Mouse (Mus musculus) heart, embryonic 14.5 days (tissue): ENCODE results near the gene Olfr556. TPM values are rescaled to one million over a fixed set of nuclear protein-coding genes. Genes with fewer than 3 reads are reported as not detected.
"Not testable (repeated sequence)": the region's sequence is repeated elsewhere in the genome, so short reads cannot be mapped to it uniquely, and the experiment has no call there.

Experiments used
- ATAC-seq: fragments of 200-750 bp; cut with Nextera tagmentation; 2 replicates; pipeline ENCODE4 v1.8.0; 2017; ENCODE audit warnings: low read depth, moderate TSS enrichment; ENCODE audit not compliant: insufficient number of reproducible peaks, insufficient read depth, low FRiP score
- H3K27ac ChIP-seq, 2 experiments: fragments of 200-500 bp in 1 of 2; fragments of 300-500 bp in 1 of 2; sonication (generic) in 1 of 2; replicated peaks in 1 of 2; 2 replicates each; pipeline ENCODE4 v1.5.1; 2012 to 2014; ENCODE audit warnings: low read depth in 2 of 2, low read length in 2 of 2, control low read depth in 1 of 2, mild to moderate bottlenecking in 1 of 2, mixed read lengths in 1 of 2; ENCODE audit not compliant: control insufficient read depth in 1 of 2, insufficient read depth in 1 of 2
- H3K27me3 ChIP-seq: fragments of 300-500 bp; sonication (generic); 2 replicates; pipeline ENCODE4 v1.6.1; 2014; ENCODE audit warnings: mild to moderate bottlenecking, low read length, control low read depth; ENCODE audit not compliant: control insufficient read depth, insufficient read depth
- H3K36me3 ChIP-seq: fragments of 300-500 bp; sonication (generic); 2 replicates; pipeline ENCODE4 v1.6.1; 2014; ENCODE audit warnings: mild to moderate bottlenecking, control low read depth, low read length, mixed read lengths; ENCODE audit not compliant: control insufficient read depth, insufficient read depth
- H3K4me1 ChIP-seq, 2 experiments: fragments of 200-500 bp in 1 of 2; fragments of 300-500 bp in 1 of 2; sonication (generic) in 1 of 2; 2 replicates each; pipeline ENCODE4 v1.6.1; 2012 to 2014; ENCODE audit warnings: low read length in 2 of 2, control low read depth in 1 of 2, mixed read lengths in 1 of 2; ENCODE audit not compliant: control insufficient read depth in 2 of 2, insufficient read depth in 2 of 2
- H3K4me2 ChIP-seq: fragments of 300-500 bp; sonication (generic); 2 replicates; pipeline ENCODE4 v1.6.1; 2014; ENCODE audit warnings: mild to moderate bottlenecking, low read length
- H3K4me3 ChIP-seq, 2 experiments: fragments of 200-500 bp in 1 of 2; fragments of 300-500 bp in 1 of 2; sonication (generic) in 1 of 2; 2 replicates each; pipeline ENCODE4 v1.5.1; 2012 to 2014; ENCODE audit warnings: low read length in 2 of 2, mild to moderate bottlenecking in 2 of 2, control low read depth in 1 of 2, low read depth in 1 of 2, moderate library complexity in 1 of 2; ENCODE audit not compliant: control insufficient read depth in 1 of 2, insufficient read depth in 1 of 2
- H3K9ac ChIP-seq: fragments of 300-500 bp; sonication (generic); 2 replicates; pipeline ENCODE4 v1.6.1; 2014; ENCODE audit warnings: mild to moderate bottlenecking, low read length
- H3K9me3 ChIP-seq: fragments of 300-500 bp; sonication (generic); 2 replicates; pipeline ENCODE4 v1.6.1; 2016; ENCODE audit warnings: low read length, control low read depth; ENCODE audit not compliant: control insufficient read depth
- WGBS: fragments of 180-500 bp; shearing (Covaris S2); extraction: QIAGEN DNeasy Blood & Tissue Kit; methylation state at CpG from one replicate; pipeline ENCODE4 v1.1.7; 2014; 5-methylcytosine and 5-hydroxymethylcytosine counted together
- polyA plus RNA-seq: library from polyadenylated mRNA; unstranded; fragments of >200 nt; fragmentation: Nextera tagmentation; extraction: Ambion mirVana; gene quantifications from 2 replicates; pipeline ENCODE4 v1.2.1, GENCODE M21; 2014

Olfr556 gene
- polyA plus RNA-seq, result not detected in 2 replicates

DNA sequence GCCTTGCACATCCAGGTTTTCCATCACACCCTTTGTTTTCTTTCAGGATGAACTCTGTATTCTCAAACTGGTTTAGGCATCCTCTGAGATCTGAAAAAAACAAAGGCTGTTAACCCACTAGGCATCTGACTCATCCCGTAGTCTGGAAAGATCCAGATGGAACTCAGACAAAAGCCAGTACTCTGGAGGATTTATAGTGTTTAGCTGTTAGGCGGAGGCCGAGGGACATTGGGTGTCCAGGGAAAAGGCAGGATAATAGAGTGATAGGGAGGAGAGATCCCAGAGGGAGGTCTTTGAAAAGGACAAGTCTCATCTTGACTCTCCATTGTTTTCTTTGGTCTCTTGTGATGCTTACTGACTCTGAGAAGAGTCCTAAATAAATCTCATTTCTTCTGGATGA is at the start of gene Olfr556:
TSS of gene Olfr556 (plus strand) at position 301 of the 400 bp plus-strand sequence.
- H3K9ac ChIP-seq, result no peak within 1 kb of the TSS
- H3K9me3 ChIP-seq, result no peaks in the 10 kb centered on the region
- H3K4me2 ChIP-seq, result no peak within 1 kb of the TSS
- H3K27ac ChIP-seq, result no peak within 1 kb of the TSS
- ATAC-seq, result no peak
- no peaks in the 10 kb centered on the region for H3K36me3 ChIP-seq
- no peaks in the 10 kb centered on the region for H3K4me1 ChIP-seq
- H3K4me3 ChIP-seq, result no peak within 1 kb of the TSS
- no peaks in the 10 kb centered on the region for H3K27me3 ChIP-seq
- 74% methylated on average over 3 of the region's 3 CpGs for WGBS

DNA sequence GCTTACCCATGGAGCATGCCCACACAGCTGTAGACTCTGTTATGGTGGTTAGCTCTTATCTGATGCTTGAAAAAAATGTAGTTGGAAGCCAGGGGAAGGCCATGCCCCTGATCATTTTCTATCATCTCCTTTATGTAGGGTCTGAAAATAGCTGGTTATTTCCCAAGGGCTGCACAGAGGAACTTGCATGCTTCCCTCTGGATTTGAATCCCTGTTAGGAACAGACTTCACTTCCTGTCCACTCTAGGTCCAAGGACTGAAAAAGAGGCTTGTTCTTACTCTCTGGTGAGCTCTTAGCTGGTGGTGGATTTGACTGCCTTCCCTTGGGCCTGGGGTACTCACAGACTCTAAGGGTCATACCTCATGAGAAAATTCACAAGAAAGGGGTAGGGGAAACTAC is 46.6 kb upstream of the Olfr556 start, which contains the start of gene Olfr553:
TSS of gene Olfr553 (minus strand) at position 101 of the 400 bp plus-strand sequence.
- Histone ChIP-seq H3K4me2 (no peak within 1 kb of the TSS), H3K9me3 (no peaks in the 10 kb centered on the region), H3K9ac (no peak within 1 kb of the TSS), H3K27me3 (no peaks in the 10 kb centered on the region), H3K4me3 (no peak within 1 kb of the TSS), H3K4me1 (no peaks in the 10 kb centered on the region), H3K36me3 (no peaks in the 10 kb centered on the region), H3K27ac (no peak within 1 kb of the TSS)
- ATAC-seq, result no peak

DNA sequence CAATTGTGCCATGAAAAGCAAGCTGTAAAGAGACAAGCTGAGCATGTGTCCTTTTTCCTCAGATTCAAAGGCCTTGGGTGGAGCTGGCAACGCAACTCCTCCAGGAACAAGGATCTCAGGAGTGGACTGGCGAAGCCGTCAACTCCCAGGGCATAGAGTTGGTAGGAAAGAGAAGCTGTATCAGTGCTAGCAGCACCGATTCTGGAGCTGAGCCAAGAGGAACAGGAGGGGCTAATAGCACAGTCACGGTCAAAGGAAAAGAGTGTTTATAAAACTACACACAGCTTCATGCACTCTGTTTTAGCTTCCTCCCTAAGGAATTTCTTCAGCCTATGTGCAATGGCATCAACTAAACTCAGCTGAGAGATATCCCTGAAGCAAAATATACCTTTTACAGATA is 45.1 kb upstream of the Olfr556 start:
- no peaks in the 10 kb centered on the region for H3K27me3 ChIP-seq
- no peak overlapping the region for H3K4me2 ChIP-seq
- no peak for ATAC-seq
- no peaks in the 10 kb centered on the region for H3K4me1 ChIP-seq
- H3K27ac ChIP-seq, result no peak overlapping the region
- H3K4me3 ChIP-seq, result no peak overlapping the region
- no peaks in the 10 kb centered on the region for H3K36me3 ChIP-seq
- H3K9ac ChIP-seq, result no peak overlapping the region
- 44% methylated on average over 5 of the region's 5 CpGs for WGBS
- H3K9me3 ChIP-seq, result no peaks in the 10 kb centered on the region

DNA sequence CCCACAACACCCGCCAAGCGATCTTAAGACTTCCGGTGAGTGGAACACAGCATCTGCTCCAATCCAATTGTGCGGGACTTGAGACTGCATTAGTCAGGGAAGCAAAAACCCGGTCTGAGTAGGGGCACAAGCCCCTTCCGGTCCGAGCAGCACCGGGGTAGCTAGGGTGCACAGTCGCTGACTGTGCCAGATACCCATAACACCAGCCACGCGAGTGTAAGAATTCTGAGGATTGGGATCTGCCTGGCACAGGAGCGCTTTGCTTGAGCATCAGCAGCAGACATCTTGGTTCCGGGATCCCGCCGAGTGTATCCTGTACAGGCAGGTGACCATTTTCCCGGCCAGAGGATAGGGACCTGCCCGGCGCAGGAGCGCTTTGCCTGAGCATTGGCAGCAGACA is 44.3 kb upstream of the Olfr556 start:
- not testable (repeated sequence) for H3K9ac ChIP-seq, H3K4me1 ChIP-seq, H3K27me3 ChIP-seq, H3K27ac ChIP-seq, H3K9me3 ChIP-seq, ATAC-seq, H3K4me2 ChIP-seq, H3K4me3 ChIP-seq, H3K36me3 ChIP-seq
- WGBS, result 82% methylated on average over 15 of the region's 19 CpGs

DNA sequence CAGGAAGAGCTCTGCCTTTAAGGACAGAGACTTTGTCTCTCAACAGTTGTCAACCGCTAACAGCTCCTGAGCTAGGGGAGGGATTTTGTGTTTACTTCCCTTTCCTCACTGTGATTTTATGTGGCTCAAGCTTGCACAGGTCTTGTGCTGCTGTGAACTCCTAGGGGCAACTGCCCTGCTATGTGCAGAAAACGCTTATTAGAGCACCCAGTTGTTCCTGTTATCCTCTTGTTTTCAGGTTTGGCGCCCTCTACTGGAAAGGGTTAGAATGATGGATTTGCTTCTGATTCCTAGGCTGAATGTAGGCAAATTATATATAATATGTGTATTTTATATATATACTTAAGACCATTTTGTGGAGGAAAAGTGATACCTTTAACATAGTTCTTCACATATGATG is 28.0 kb upstream of the Olfr556 start:
- H3K27ac ChIP-seq, result no peak overlapping the region
- 33% methylated on average over 3 of the region's 3 CpGs for WGBS
- H3K27me3 ChIP-seq, result no peaks in the 10 kb centered on the region
- H3K4me2 ChIP-seq, result no peak overlapping the region
- no peaks in the 10 kb centered on the region for H3K36me3 ChIP-seq
- no peaks in the 10 kb centered on the region for H3K4me1 ChIP-seq
- no peak for ATAC-seq
- H3K9ac ChIP-seq, result no peak overlapping the region
- H3K4me3 ChIP-seq, result no peak overlapping the region
- H3K9me3 ChIP-seq, result no peaks in the 10 kb centered on the region

DNA sequence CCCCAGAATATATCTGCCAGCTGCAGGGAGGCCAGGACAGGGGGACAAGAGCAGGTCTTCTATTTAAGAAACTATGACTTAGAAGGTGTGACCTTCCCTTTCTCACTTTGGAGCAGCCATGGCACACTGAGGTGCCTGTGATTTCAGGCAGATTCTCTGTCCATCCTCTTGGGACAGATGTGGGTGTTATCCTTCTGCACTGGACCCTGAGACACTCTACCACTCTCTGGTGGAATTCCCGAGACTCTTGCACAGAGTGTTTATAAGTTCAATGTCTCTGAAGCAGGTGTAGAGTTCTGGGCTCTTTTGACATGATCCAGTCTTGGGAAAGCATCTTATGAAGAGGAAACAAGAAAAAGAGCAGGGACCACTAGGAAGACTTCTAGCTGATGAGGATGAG is 26.6 kb upstream of the Olfr556 start, which contains the start of gene Olfr554:
TSS of gene Olfr554 (plus strand) at position 301 of the 400 bp plus-strand sequence.
- Histone ChIP-seq H3K27ac (no peak within 1 kb of the TSS), H3K36me3 (no peaks in the 10 kb centered on the region), H3K9me3 (no peaks in the 10 kb centered on the region), H3K4me1 (no peaks in the 10 kb centered on the region), H3K27me3 (no peaks in the 10 kb centered on the region), H3K4me3 (no peak within 1 kb of the TSS), H3K9ac (no peak within 1 kb of the TSS), H3K4me2 (no peak within 1 kb of the TSS)
- ATAC-seq, result no peak
- WGBS, result 46% methylated on average over 1 of the region's 1 CpGs

DNA sequence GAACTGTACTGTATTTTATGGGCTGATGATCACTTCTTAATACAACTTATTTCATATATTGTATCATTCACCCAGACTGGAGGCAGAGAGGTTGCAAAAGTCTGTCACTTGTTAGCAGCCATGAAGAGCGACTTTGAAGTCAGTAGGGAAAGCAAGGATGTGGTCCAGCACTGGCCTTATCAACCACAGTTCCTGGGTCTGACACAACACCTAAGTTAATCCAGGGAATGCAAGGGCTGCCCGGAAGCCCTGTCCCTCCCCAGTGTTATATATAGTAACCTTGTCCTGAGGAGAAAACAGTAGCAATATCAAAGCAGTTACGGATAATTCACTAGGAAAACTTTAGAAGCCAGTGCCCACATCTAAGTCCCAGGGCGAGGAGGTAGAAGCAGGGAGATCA is 19.8 kb upstream of the Olfr556 start:
- not testable (repeated sequence) for H3K9me3 ChIP-seq, H3K4me3 ChIP-seq, H3K4me2 ChIP-seq, H3K4me1 ChIP-seq, H3K36me3 ChIP-seq, H3K9ac ChIP-seq, H3K27ac ChIP-seq, ATAC-seq, H3K27me3 ChIP-seq
- WGBS, result 35% methylated on average over 3 of the region's 4 CpGs

DNA sequence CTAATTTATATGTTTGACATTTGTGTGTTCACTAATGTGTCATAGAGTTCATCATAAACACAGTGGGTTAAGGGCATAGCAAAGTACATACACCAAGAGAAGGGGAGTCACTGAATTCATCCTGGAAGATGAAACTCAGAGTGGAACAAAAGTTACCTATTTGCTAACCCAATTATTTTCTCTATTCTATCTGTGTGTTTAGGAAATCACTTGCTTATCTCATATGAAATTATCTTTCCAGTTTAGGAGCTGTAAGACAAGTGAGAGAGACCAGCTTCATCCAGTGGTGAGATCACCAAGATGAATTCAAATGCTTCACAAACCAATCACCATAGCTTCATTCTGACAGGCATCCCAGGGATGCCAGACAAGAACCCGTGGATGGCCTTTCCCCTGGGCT is 6.2 kb upstream of the Olfr556 start, which contains the start of gene Olfr555:
TSS of gene Olfr555 (plus strand) at position 301 of the 400 bp plus-strand sequence.
- H3K9me3 ChIP-seq, result no peaks in the 10 kb centered on the region
- no peak within 1 kb of the TSS for H3K4me3 ChIP-seq
- no peak for ATAC-seq
- H3K4me2 ChIP-seq, result no peak within 1 kb of the TSS
- WGBS, result 57% methylated on average over 1 of the region's 1 CpGs
- no peak within 1 kb of the TSS for H3K9ac ChIP-seq
- no peaks in the 10 kb centered on the region for H3K27me3 ChIP-seq
- no peaks in the 10 kb centered on the region for H3K36me3 ChIP-seq
- no peak within 1 kb of the TSS for H3K27ac ChIP-seq
- H3K4me1 ChIP-seq, result no peaks in the 10 kb centered on the region
